Mouse (Mus musculus) liver, adult 2 months (tissue): ENCODE data around the gene Metrnl. TPM values are rescaled to one million over a fixed set of nuclear protein-coding genes. Genes with fewer than 3 reads are reported as not detected.

ENCODE experiments used
- DNase-seq: peaks from one replicate; pipeline ENCODE4 v3.0.0-alpha.2; 2011; ENCODE audit warnings: low read depth, low spot score; ENCODE audit errors: extremely low read depth
- H3K27ac ChIP-seq: fragments of 200-500 bp; replicated peaks from 2 replicates; pipeline ENCODE4 v1.5.1; 2012; ENCODE audit warnings: low read depth, mild to moderate bottlenecking, control low read depth, inconsistent platforms, low read length; ENCODE audit not compliant: insufficient read depth
- H3K27me3 ChIP-seq: fragments of 200-500 bp; 2 replicates; pipeline ENCODE4 v1.6.1; 2012; ENCODE audit warnings: mild to moderate bottlenecking, moderate library complexity, low read length, inconsistent platforms; ENCODE audit not compliant: control insufficient read depth, insufficient read depth
- H3K36me3 ChIP-seq: fragments of 200-500 bp; 2 replicates; pipeline ENCODE4 v1.6.1; 2012; ENCODE audit warnings: low read length, inconsistent platforms; ENCODE audit not compliant: control insufficient read depth, insufficient read depth
- H3K4me1 ChIP-seq: fragments of 200-500 bp; 2 replicates; pipeline ENCODE4 v1.6.1; 2011; ENCODE audit warnings: low read length; ENCODE audit not compliant: control insufficient read depth, insufficient read depth
- H3K4me3 ChIP-seq: fragments of 200-500 bp; 2 replicates; pipeline ENCODE4 v1.5.1; 2011; ENCODE audit warnings: low read depth, mild to moderate bottlenecking, control low read depth, low read length, moderate library complexity; ENCODE audit not compliant: insufficient read depth
- H3K79me2 ChIP-seq: fragments of 200-500 bp; 2 replicates; pipeline ENCODE4 v1.6.1; 2012; ENCODE audit warnings: inconsistent platforms, mild to moderate bottlenecking, low read length, moderate library complexity; ENCODE audit not compliant: control insufficient read depth, insufficient read depth
- H3K9ac ChIP-seq: fragments of 200-500 bp; 2 replicates; pipeline ENCODE4 v1.6.1; 2012; ENCODE audit warnings: low read depth, mild to moderate bottlenecking, control low read depth, inconsistent platforms, low read length
- CTCF ChIP-seq: fragments of 200-500 bp; IDR thresholded peaks from 2 replicates; pipeline ENCODE4 v1.5.1; 2011; ENCODE audit warnings: low read depth, low read length, control low read depth
- POLR2A ChIP-seq: fragments of 200-500 bp; IDR thresholded peaks from 2 replicates; pipeline ENCODE4 v1.6.1; 2011; ENCODE audit warnings: low read length, control low read depth; ENCODE audit not compliant: insufficient read depth; ENCODE audit errors: extremely low read depth
- WGBS: fragments of 180-500 bp; shearing (Covaris S2); methylation state at CpG from one replicate; pipeline ENCODE4 v1.1.7; 2018; 5-methylcytosine and 5-hydroxymethylcytosine counted together
- polyA plus RNA-seq: library from polyadenylated mRNA; depleted of rRNA; stranded (reverse); fragments of >200 nt; gene quantifications from 2 replicates; pipeline ENCODE4 v1.2.3, GENCODE M21; 2012
- total RNA-seq: library from RNA; depleted of rRNA; stranded (reverse); fragments of >200 nt; gene quantifications from 2 replicates; pipeline ENCODE4 v1.2.3, GENCODE M21; 2014

Metrnl gene
- total and polyA plus RNA-seq, 2 experiments: 4.3 to 5.5 TPM

DNA sequence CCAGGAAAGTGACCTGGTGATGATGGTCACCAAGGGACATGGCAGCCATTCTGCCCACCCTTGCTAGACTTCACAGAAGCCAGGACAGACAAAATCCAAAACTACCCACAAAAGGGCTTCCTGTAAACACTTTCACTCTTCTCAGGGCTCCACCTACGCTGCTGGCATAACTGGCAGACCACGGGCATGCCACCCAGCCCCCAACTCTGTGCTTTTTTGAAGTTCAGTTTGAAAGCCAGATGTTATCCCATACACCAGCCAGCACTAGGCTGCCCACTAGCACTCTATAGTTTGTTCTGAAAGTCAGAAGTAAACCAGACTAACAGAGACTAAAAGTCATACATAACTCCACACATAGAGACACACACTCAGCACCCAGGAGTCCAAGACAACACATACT is 13.3 kb upstream of the Metrnl start:
- H3K27ac ChIP-seq: no peak overlapping the region
- no peaks in the 10 kb centered on the region for H3K36me3 ChIP-seq
- H3K4me1 ChIP-seq: peaks cover 4% of the 10 kb centered on the region; the same call in 1 of the 2 replicates
- no peak overlapping the region for H3K9ac ChIP-seq
- no peaks in the 10 kb centered on the region for H3K27me3 ChIP-seq
- no peaks in the 10 kb centered on the region for H3K79me2 ChIP-seq
- 78% methylated on average over 2 of the region's 2 CpGs for WGBS
- no peak overlapping the region for H3K4me3 ChIP-seq
- TF ChIP-seq CTCF: no peak
- no peak for TF ChIP-seq POLR2A
- no peak for DNase-seq

DNA sequence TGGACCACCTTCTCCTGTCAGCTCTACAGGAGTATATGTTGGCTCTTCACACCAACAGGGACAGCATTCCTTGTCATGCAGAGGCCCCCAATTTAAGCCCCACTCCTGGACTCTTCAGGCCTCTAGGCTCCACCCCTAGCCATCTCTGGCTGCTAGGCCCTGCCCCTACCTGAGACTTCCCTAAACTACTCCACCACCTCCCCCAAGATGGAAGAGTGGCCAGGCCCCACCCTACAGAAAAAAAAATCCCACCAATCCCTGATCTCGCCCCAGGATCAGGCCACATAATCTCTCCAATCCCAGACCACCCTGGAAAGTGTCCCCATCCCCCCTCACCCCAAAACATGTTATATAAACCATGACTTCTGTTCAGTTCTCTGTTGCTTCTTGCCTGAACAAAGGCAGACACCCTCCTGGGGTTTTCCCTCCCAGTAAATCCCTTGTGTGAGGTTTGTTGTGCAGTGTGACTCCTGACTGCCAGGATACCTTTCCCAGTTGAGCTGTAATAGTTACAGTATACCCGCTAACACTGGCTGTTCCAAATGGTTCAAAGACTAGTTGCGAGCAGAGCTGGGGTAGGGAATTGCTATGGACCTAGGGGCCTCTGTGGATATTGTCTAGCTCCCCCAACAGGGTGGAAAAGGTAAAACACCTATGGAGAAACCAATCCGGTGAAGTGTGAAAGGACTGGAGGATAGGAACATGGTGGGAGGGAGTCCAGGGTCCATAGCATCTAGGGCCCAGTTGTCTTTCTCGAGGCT is 5.9 kb upstream of the Metrnl start:
- Histone ChIP-seq H3K27ac (no peak overlapping the region), H3K79me2 (no peaks in the 10 kb centered on the region), H3K36me3 (no peaks in the 10 kb centered on the region), H3K9ac (no peak overlapping the region), H3K27me3 (no peaks in the 10 kb centered on the region), H3K4me3 (no peak overlapping the region), H3K4me1 (no peaks in the 10 kb centered on the region)
- DNase-seq: no peak
- no peak for TF ChIP-seq POLR2A
- TF ChIP-seq CTCF: no peak
- 90% methylated on average over 5 of the region's 5 CpGs for WGBS

DNA sequence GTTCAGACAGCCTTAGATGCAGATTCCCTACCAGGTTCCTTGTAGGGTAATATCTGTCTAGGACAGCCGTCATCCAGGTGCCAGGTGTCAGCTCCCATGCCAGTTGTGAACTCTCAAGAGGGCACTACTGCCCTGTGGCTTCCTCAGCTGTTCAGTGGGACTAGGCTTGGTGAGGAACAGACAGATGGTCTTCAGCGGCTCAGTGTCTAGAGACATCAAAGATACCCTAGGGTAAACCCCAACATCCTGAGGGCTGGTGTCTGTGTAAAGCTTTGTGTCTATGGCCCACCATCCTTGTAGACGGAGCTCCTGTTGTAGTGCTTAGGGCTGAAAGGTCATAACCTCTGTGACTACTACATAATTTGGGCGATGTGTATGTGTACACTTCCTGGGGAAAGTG is 4.1 kb upstream of the Metrnl start:
- no peak for DNase-seq
- no peak for TF ChIP-seq CTCF
- TF ChIP-seq POLR2A: no peak
- 84% methylated on average over 4 of the region's 4 CpGs for WGBS
- Histone ChIP-seq H3K4me3 (no peak overlapping the region), H3K9ac (no peak overlapping the region), H3K79me2 (no peaks in the 10 kb centered on the region), H3K27me3 (no peaks in the 10 kb centered on the region), H3K27ac (no peak overlapping the region), H3K4me1 (no peaks in the 10 kb centered on the region; the same call in 1 of the 2 replicates), H3K36me3 (no peaks in the 10 kb centered on the region)

DNA sequence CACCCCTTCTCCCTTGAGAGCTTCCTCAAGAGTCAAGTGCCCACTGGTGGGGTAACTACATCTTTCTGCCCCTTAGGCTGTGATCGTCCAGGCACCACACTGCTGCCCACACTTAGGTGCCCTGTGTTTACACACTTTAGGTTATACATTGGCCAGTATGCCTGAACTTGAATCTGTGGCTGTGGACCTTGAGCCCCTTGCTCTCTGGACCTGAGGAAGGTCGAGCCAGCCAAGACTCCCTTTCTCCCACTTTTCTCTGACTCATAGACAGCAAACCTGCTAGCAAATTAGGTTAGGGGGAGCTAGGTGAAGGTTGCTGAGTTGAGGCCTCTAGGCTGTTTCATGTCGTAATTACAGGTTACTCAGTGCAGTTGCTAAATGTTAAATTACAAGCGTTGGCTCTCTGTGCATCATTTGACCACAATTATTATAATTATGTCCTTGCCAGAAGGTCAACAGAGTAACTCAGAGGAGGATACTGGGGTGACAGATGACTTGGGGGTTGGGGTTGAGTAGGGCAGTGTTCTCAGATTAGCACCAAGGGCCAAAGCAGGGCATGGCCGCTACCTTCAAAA is 2.9 kb upstream of the Metrnl start:
- WGBS: 67% methylated on average over 5 of the region's 5 CpGs
- no peak overlapping the region for H3K4me3 ChIP-seq
- no peaks in the 10 kb centered on the region for H3K79me2 ChIP-seq
- no peaks in the 10 kb centered on the region for H3K36me3 ChIP-seq
- no peaks in the 10 kb centered on the region; the same call in 1 of the 2 replicates for H3K4me1 ChIP-seq
- H3K27me3 ChIP-seq: no peaks in the 10 kb centered on the region
- no peak overlapping the region for H3K9ac ChIP-seq
- H3K27ac ChIP-seq: no peak overlapping the region
- DNase-seq: no peak
- TF ChIP-seq CTCF: no peak
- no peak for TF ChIP-seq POLR2A

DNA sequence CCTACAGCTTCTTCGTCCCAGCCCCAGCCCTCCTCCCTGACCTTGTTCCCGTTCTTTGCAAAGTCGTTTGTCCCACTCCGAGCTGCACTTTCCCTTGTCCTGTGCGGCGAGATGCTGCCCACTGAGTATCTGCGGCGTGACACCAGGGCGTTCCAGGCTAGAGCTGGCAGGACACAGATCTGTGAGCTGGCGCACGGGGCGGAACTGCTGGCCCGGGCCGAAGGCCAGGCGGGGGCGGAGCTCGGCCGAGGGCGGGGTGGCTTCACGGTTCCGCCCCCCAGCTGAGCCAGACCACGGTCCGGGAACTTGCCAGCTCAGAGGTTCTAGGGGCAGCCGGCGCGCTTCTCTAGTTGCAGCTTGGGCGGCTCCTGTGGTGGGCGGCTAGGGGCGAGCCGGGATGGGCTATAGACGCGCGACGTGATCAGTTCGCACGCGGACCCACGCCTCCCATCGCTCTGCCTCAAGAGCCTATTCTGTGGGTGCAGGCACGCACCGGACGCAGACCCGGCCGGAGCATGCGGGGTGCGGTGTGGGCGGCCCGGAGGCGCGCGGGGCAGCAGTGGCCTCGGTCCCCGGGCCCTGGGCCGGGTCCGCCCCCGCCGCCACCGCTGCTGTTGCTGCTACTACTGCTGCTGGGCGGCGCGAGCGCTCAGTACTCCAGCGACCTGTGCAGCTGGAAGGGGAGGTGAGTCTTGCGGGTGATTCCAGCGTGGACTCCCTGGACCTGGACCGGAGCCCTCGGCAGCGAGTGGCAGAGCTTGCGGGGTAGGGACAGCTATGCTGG is 959 bp downstream of the Metrnl start:
- WGBS: under 1% methylated on average over 66 of the region's 69 CpGs
- H3K79me2 ChIP-seq: peaks cover 2% of the 10 kb centered on the region; the same call in 1 of the 2 replicates
- H3K4me3 ChIP-seq: peak overlapping the region; percentile 81
- peaks cover 6% of the 10 kb centered on the region for H3K4me1 ChIP-seq
- H3K27ac ChIP-seq: peak overlapping the region; percentile 75
- H3K9ac ChIP-seq: peak overlapping the region; percentile 86
- peak; percentile 66 for TF ChIP-seq POLR2A
- no peak for TF ChIP-seq CTCF
- DNase-seq: peak; percentile 75
- H3K27me3 ChIP-seq: no peaks in the 10 kb centered on the region
- no peaks in the 10 kb centered on the region for H3K36me3 ChIP-seq
